Mouse (Mus musculus) limb, embryonic 12.5 days (tissue): ENCODE data around the gene Olfr384. TPM values are rescaled to one million over a fixed set of nuclear protein-coding genes. Genes with fewer than 3 reads are reported as not detected.
"Not testable (repeated sequence)": the region's sequence is repeated elsewhere in the genome, so short reads cannot be mapped to it uniquely, and the experiment has no call there.

Experiments
- ATAC-seq: fragments of 200-750 bp; cut with Nextera tagmentation; 2 replicates; pipeline ENCODE4 v1.8.0; 2017; ENCODE audit warnings: low read depth, moderate TSS enrichment; ENCODE audit not compliant: insufficient number of reproducible peaks, insufficient read depth, low FRiP score, low TSS enrichment
- H3K27ac ChIP-seq: fragments of 300-500 bp; sonication (generic); 2 replicates; pipeline ENCODE4 v1.5.1; 2016; ENCODE audit warnings: mild to moderate bottlenecking, moderate library complexity
- H3K27me3 ChIP-seq: fragments of 300-500 bp; sonication (generic); 2 replicates; pipeline ENCODE4 v1.6.1; 2016; ENCODE audit warnings: mild to moderate bottlenecking, moderate library complexity
- H3K36me3 ChIP-seq: fragments of 300-500 bp; sonication (generic); 2 replicates; pipeline ENCODE4 v1.6.1; 2016; ENCODE audit warnings: mild to moderate bottlenecking, moderate library complexity
- H3K4me1 ChIP-seq: fragments of 300-500 bp; sonication (generic); replicated peaks from 2 replicates; pipeline ENCODE4 v1.6.1; 2016
- H3K4me2 ChIP-seq: fragments of 300-500 bp; sonication (generic); 2 replicates; pipeline ENCODE4 v1.6.1; 2016; ENCODE audit warnings: mild to moderate bottlenecking, moderate library complexity
- H3K4me3 ChIP-seq: fragments of 300-500 bp; sonication (generic); replicated peaks from 2 replicates; pipeline ENCODE4 v1.5.1; 2016; ENCODE audit warnings: mild to moderate bottlenecking
- H3K9ac ChIP-seq: fragments of 300-500 bp; sonication (generic); replicated peaks from 2 replicates; pipeline ENCODE4 v1.6.1; 2016; ENCODE audit warnings: mild to moderate bottlenecking, moderate library complexity
- H3K9me3 ChIP-seq: fragments of 300-500 bp; sonication (generic); 2 replicates; pipeline ENCODE4 v1.6.1; 2016; ENCODE audit warnings: mild to moderate bottlenecking, moderate library complexity
- WGBS: fragments of 180-500 bp; shearing (Covaris S2); methylation state at CpG from one replicate; pipeline ENCODE4 v1.1.7; 2016; 5-methylcytosine and 5-hydroxymethylcytosine counted together
- polyA plus RNA-seq: library from polyadenylated mRNA; unstranded; fragments of >200 nt; fragmentation: Nextera tagmentation; extraction: Ambion mirVana; gene quantifications from 2 replicates; pipeline ENCODE4 v1.2.1, GENCODE M21; 2016

Olfr384 gene
- not detected in 2 replicates for polyA plus RNA-seq

GRCm38 (mm10) chr11:73598294-73598693 is at the start of gene Olfr384:
Gene Olfr384 (plus strand): TSS chr11:73598594.
- H3K36me3 ChIP-seq = no peaks in the 10 kb centered on the region
- ATAC-seq = no peak
- no peak within 1 kb of the TSS for H3K4me2 ChIP-seq
- H3K27me3 ChIP-seq = no peaks in the 10 kb centered on the region
- H3K27ac ChIP-seq = no peak within 1 kb of the TSS
- no peaks in the 10 kb centered on the region for H3K4me1 ChIP-seq
- no peak within 1 kb of the TSS for H3K4me3 ChIP-seq
- no peak within 1 kb of the TSS for H3K9ac ChIP-seq
- peaks cover 10% of the 10 kb centered on the region for H3K9me3 ChIP-seq

- no peaks in the 10 kb centered on the region for H3K4me1 ChIP-seq
- H3K27ac ChIP-seq = no peak overlapping the region
- H3K9ac ChIP-seq = no peak overlapping the region
- peaks cover 28% of the 10 kb centered on the region for H3K9me3 ChIP-seq
- no peaks in the 10 kb centered on the region for H3K27me3 ChIP-seq
- no peak for ATAC-seq
- H3K36me3 ChIP-seq = no peaks in the 10 kb centered on the region
- no peak overlapping the region for H3K4me3 ChIP-seq
- H3K4me2 ChIP-seq = no peak overlapping the region
Observed at GRCm38 (mm10) chr11:73579871-73580270, 18.5 kb upstream of the Olfr384 start.

- peaks cover 17% of the 10 kb centered on the region for H3K9me3 ChIP-seq
- H3K4me1 ChIP-seq, H3K27me3 ChIP-seq, H3K9ac ChIP-seq, H3K4me2 ChIP-seq, H3K36me3 ChIP-seq, H3K27ac ChIP-seq, ATAC-seq, H3K4me3 ChIP-seq: not testable (repeated sequence)
- WGBS = 54% methylated on average over 1 of the region's 1 CpGs
Observed at GRCm38 (mm10) chr11:73583188-73583587, 15.2 kb upstream of the Olfr384 start.

GRCm38 (mm10) chr11:73592908-73593307 is 5.5 kb upstream of the Olfr384 start, which contains the start of gene Olfr385:
Gene Olfr385 (minus strand): TSS chr11:73593008.
- no peak for ATAC-seq

More at GRCm38 (mm10) chr11:73592908-73593307, 5.5 kb upstream of the Olfr384 start, which contains the start of gene Olfr385:
- Histone ChIP-seq H3K36me3 (no peaks in the 10 kb centered on the region), H3K4me1 (no peaks in the 10 kb centered on the region), H3K27me3 (no peaks in the 10 kb centered on the region), H3K27ac (no peak within 1 kb of the TSS), H3K4me3 (no peak within 1 kb of the TSS), H3K9me3 (peaks cover 4% of the 10 kb centered on the region; the same call in 1 of the 2 replicates), H3K4me2 (no peak within 1 kb of the TSS), H3K9ac (no peak within 1 kb of the TSS)

Other genes with a start within 250 kb of the Olfr384 start
- not detected in 2 replicates for gene Olfr20, start 247.8 kb upstream of the Olfr384 start, polyA plus RNA-seq
- not detected in 2 replicates for gene Olfr376, start 227.3 kb upstream of the Olfr384 start, polyA plus RNA-seq
- not detected in 2 replicates for gene Olfr1, start 199.0 kb upstream of the Olfr384 start, polyA plus RNA-seq
- gene Olfr378, start 170.1 kb upstream of the Olfr384 start, polyA plus RNA-seq = not detected in 2 replicates
- not detected in 2 replicates for gene Olfr380, start 141.1 kb upstream of the Olfr384 start, polyA plus RNA-seq
- gene Olfr381, start 107.0 kb upstream of the Olfr384 start, polyA plus RNA-seq = not detected in 2 replicates
- not detected in 2 replicates for gene Olfr382, start 81.4 kb upstream of the Olfr384 start, polyA plus RNA-seq
- gene Olfr385, start 5.6 kb upstream of the Olfr384 start, polyA plus RNA-seq = not detected in 2 replicates
- not detected in 2 replicates for gene Zfp735, start 90.2 kb downstream of the Olfr384 start, polyA plus RNA-seq
- gene Olfr389, start 182.1 kb downstream of the Olfr384 start, polyA plus RNA-seq = not detected in 2 replicates
- not detected in 2 replicates for gene Olfr390, start 184.4 kb downstream of the Olfr384 start, polyA plus RNA-seq
- gene Olfr391-ps, start 204.5 kb downstream of the Olfr384 start, polyA plus RNA-seq = not detected in 2 replicates
- gene Olfr392, start 218.5 kb downstream of the Olfr384 start, polyA plus RNA-seq = not detected in 2 replicates